Mouse (Mus musculus) ES-Bruce4 (cell line): ENCODE measurements around the gene Sorcs2. TPM values are rescaled to one million over a fixed set of nuclear protein-coding genes. Genes with fewer than 3 reads are reported as not detected.

Experiments
- H3K27ac ChIP-seq: 2 replicates; pipeline ENCODE4 v1.5.1; 2012; ENCODE audit warnings: low read length, inconsistent platforms; ENCODE audit not compliant: insufficient read depth
- H3K27me3 ChIP-seq: 2 replicates; pipeline ENCODE4 v1.6.1; 2012; ENCODE audit warnings: mild to moderate bottlenecking, low read length, inconsistent platforms; ENCODE audit not compliant: control insufficient read depth, poor library complexity, insufficient read depth, severe bottlenecking
- H3K36me3 ChIP-seq: 2 replicates; pipeline ENCODE4 v1.6.1; 2012; ENCODE audit warnings: inconsistent platforms, mild to moderate bottlenecking, low read length, moderate library complexity; ENCODE audit not compliant: control insufficient read depth, poor library complexity, insufficient read depth, severe bottlenecking
- H3K4me1 ChIP-seq: one replicate; pipeline ENCODE4 v1.8.1; 2011; ENCODE audit warnings: low read length; ENCODE audit not compliant: control insufficient read depth, insufficient read depth
- H3K4me3 ChIP-seq: 2 replicates; pipeline ENCODE4 v1.5.1; 2011; ENCODE audit warnings: low read depth, mild to moderate bottlenecking, low read length
- H3K9ac ChIP-seq: 2 replicates; pipeline ENCODE4 v1.6.1; 2012; ENCODE audit warnings: low read depth, mild to moderate bottlenecking, inconsistent platforms; ENCODE audit not compliant: poor library complexity, severe bottlenecking
- H3K9me3 ChIP-seq: replicated peaks from 2 replicates; pipeline ENCODE4 v1.6.1; 2012; ENCODE audit warnings: mild to moderate bottlenecking, low read length, inconsistent platforms; ENCODE audit not compliant: control insufficient read depth, poor library complexity, insufficient read depth, severe bottlenecking
- CTCF ChIP-seq: IDR thresholded peaks from one replicate; pipeline ENCODE4 v1.8.1; 2011; ENCODE audit warnings: low read depth, low read length
- EP300 ChIP-seq: IDR thresholded peaks from 2 replicates; pipeline ENCODE4 v1.6.1; 2011; ENCODE audit warnings: low read depth, low read length; ENCODE audit not compliant: insufficient read depth
- POLR2A ChIP-seq: IDR thresholded peaks from one replicate; pipeline ENCODE4 v1.8.1; 2011; ENCODE audit warnings: low read length; ENCODE audit not compliant: insufficient read depth
- polyA plus RNA-seq: library from polyadenylated mRNA; stranded (reverse); fragments of >200 nt; gene quantifications from 2 replicates; pipeline ENCODE4 v1.2.4, GENCODE M21; 2011; ENCODE audit warnings: low read depth; ENCODE audit not compliant: missing spikeins, insufficient read depth, insufficient read length

The Sorcs2 gene
- polyA plus RNA-seq, 1 experiment, result 1.2 TPM

DNA sequence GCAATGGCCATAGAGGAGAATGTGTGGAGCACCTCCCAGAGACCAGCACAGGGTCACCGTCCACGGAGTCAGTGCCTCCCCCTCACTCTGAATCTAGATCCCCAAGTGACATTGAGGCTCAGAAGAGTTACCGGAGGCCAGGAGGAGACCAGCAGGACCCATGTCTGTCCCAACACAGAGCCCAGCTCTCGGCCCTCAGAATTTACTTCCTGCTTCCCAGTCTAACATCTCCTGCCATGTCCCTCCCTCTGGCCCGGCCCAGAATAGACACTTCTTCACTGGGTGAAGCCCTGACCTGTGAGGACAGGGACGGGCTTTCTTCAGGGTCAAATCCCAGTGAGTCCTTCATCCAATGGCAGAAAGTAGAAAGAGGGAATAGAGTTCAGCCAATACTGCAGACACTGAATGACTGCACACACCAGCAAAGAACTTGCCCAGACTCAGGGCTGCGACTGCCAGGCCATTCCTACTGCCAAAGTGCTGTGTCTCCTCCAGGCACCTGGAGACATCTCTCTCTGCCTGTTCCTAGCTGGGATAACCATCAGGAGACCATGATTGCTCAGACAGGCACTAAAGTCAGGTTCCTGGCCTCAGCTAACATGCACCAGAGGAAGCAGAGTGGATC, 29.3 kb downstream of the Sorcs2 start:
- Histone ChIP-seq H3K36me3 (no peaks in the 10 kb centered on the region), H3K4me1 (peaks cover 7% of the 10 kb centered on the region), H3K4me3 (no peak overlapping the region), H3K27ac (no peak overlapping the region), H3K9ac (no peak overlapping the region), H3K27me3 (no peaks in the 10 kb centered on the region), H3K9me3 (no peaks in the 10 kb centered on the region)
- no peak for TF ChIP-seq POLR2A
- TF ChIP-seq EP300, result no peak
- TF ChIP-seq CTCF, result no peak

DNA sequence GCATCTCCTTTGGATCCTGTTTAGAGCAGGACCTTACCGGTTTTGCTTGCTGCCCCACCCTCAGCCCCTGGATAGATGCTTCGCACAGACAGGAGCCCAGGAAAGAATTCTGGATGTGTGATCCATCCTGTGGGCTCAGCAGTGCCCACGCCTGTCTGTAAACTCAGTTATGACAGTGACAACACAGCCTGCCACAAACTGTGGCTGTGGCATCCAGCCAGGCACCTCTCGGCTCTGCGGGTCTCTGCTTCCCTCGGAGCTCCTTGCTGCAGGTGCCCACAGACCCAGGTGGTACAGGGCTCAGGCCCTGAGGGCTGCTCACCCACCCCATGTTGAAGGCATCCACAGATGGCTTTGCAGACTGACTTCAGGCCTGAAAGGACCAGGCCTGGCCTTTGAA, 30.0 kb downstream of the Sorcs2 start:
- no peak overlapping the region for H3K4me3 ChIP-seq
- no peaks in the 10 kb centered on the region for H3K36me3 ChIP-seq
- H3K9me3 ChIP-seq, result no peaks in the 10 kb centered on the region
- no peak overlapping the region for H3K27ac ChIP-seq
- peaks cover under 1% of the 10 kb centered on the region for H3K4me1 ChIP-seq
- H3K9ac ChIP-seq, result no peak overlapping the region
- TF ChIP-seq CTCF (no peak), POLR2A (no peak), EP300 (no peak)
- no peaks in the 10 kb centered on the region for H3K27me3 ChIP-seq

DNA sequence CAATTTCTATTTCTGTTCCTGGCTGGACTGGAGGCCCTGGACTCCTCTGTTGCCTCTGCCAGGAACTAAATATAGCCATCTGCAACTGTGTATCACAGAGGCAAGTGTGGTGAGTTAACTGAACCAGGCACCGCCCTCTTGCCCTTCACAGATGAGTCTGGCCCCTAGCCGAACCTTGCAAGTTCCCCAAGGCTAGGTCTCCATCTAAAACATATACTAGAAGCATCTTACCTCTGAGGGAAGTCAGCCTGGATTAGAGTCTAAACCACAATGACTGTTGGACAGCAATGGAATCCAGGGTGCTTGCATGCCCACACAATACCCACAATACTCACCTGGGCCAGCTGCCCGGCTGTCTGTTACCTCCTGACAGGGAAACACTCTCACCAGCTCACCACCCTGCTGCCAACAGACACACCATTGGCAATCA, 30.7 kb downstream of the Sorcs2 start:
- no peak overlapping the region for H3K27ac ChIP-seq
- no peaks in the 10 kb centered on the region for H3K9me3 ChIP-seq
- no peak overlapping the region for H3K4me3 ChIP-seq
- no peak overlapping the region for H3K9ac ChIP-seq
- TF ChIP-seq EP300 (no peak), POLR2A (no peak), CTCF (no peak)
- H3K4me1 ChIP-seq, result no peaks in the 10 kb centered on the region
- H3K27me3 ChIP-seq, result no peaks in the 10 kb centered on the region
- H3K36me3 ChIP-seq, result no peaks in the 10 kb centered on the region

DNA sequence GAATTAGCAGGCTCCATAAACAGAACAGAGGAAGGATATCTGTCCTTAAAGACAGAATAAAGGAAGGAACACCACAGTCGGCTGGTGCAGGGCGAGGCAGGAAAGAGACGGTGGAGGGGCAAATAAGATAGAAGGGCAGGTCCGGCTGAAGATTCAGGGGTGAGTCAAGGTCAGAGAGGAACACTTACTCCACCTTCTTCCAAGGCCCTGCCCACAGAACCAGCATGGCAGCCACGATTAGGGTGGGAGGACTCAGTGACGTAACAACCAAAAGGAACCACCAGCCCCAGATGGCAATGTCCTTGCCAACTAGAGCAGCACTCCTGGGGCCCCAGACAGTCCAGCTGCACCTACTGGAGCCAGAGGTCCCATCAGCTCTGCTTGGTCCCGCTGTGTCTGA, 36.2 kb downstream of the Sorcs2 start:
- Histone ChIP-seq H3K9ac (no peak overlapping the region), H3K4me3 (no peak overlapping the region), H3K27ac (no peak overlapping the region), H3K27me3 (no peaks in the 10 kb centered on the region), H3K36me3 (no peaks in the 10 kb centered on the region), H3K9me3 (no peaks in the 10 kb centered on the region), H3K4me1 (no peaks in the 10 kb centered on the region)
- TF ChIP-seq CTCF (no peak), EP300 (no peak)

DNA sequence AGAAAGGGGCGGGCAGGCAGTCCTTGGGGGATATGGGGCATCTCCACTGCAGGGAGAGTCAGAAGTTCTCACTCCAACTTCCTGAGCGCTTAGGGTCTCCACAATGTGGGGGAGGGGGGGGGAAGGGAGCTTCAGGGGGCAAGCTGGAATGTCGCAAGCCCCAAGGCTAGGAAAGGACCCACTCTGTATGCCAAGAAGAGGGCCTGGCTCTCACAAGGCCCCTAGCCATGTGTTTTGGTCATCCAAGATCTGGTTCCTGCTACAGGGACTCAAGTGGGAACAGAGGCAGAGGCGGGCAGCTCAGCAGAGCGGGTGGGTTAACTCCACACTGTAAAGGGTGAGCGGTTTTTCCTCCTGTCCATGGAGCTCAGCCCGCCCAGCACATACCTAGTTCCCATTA, 37.6 kb downstream of the Sorcs2 start:
- TF ChIP-seq CTCF (no peak), EP300 (no peak), POLR2A (no peak)
- Histone ChIP-seq H3K9me3 (no peaks in the 10 kb centered on the region), H3K36me3 (no peaks in the 10 kb centered on the region), H3K27ac (no peak overlapping the region), H3K4me1 (no peaks in the 10 kb centered on the region), H3K27me3 (no peaks in the 10 kb centered on the region), H3K9ac (no peak overlapping the region), H3K4me3 (no peak overlapping the region)

DNA sequence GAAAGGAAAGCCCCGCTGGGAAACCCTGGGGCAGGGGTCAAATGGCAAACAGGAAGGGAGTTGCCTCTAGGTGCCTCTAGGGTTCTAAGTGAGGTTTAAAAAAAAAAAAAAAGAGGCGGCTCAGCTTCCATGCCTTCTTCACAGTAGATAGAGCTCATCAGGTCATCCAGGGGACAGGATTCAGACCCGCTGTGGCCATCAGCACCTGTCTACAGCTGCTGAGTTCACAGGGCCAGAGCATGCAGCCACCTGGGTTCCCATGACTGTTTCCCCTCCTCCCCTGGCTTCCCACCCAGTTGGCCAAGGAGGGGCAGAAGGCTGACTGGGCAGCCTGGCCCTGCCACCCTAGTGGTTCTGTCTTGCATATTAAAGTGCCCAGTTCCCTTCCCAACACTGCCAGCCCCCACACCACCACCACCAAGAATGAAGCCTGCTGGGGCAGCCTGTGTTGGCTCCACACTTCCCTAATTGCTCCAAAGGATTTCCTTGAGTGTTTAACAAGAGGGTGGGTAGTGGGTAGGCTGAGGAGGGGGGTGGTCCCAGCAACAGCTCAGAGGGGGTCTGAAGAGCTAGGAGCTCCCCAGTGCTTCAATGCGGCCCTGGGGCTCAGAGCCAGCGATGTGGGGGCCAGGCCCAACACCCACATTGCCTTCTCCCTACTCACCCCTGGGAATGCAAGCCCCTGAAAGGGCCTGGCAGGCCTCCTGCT, 38.2 kb downstream of the Sorcs2 start:
- no peaks in the 10 kb centered on the region for H3K4me1 ChIP-seq
- no peak overlapping the region for H3K27ac ChIP-seq

More for the DNA sequence above, 38.2 kb downstream of the Sorcs2 start:
- no peak for TF ChIP-seq CTCF
- TF ChIP-seq POLR2A, result no peak
- TF ChIP-seq EP300, result no peak
- Histone ChIP-seq H3K4me3 (no peak overlapping the region), H3K36me3 (no peaks in the 10 kb centered on the region), H3K27me3 (no peaks in the 10 kb centered on the region), H3K9me3 (no peaks in the 10 kb centered on the region), H3K9ac (no peak overlapping the region)
